Mouse (Mus musculus) midbrain, embryonic 12.5 days (tissue): ENCODE results near the gene Sh3bgrl3. TPM values are rescaled to one million over a fixed set of nuclear protein-coding genes. Genes with fewer than 3 reads are reported as not detected.

Experiments used
- ATAC-seq: fragments of 200-750 bp; cut with Nextera tagmentation; 2 replicates; pipeline ENCODE4 v1.8.0; 2017; ENCODE audit warnings: low read depth, moderate TSS enrichment, moderate library complexity; ENCODE audit not compliant: low FRiP score
- H3K27ac ChIP-seq: fragments of 300-500 bp; sonication (generic); replicated peaks from 2 replicates; pipeline ENCODE4 v1.5.1; 2016; ENCODE audit warnings: mild to moderate bottlenecking
- H3K27me3 ChIP-seq: fragments of 300-500 bp; sonication (generic); 2 replicates; pipeline ENCODE4 v1.6.1; 2016; ENCODE audit warnings: mild to moderate bottlenecking
- H3K36me3 ChIP-seq: fragments of 300-500 bp; sonication (generic); 2 replicates; pipeline ENCODE4 v1.6.1; 2016
- H3K4me1 ChIP-seq: fragments of 300-500 bp; sonication (generic); 2 replicates; pipeline ENCODE4 v1.6.1; 2016
- H3K4me2 ChIP-seq: fragments of 300-500 bp; sonication (generic); replicated peaks from 2 replicates; pipeline ENCODE4 v1.6.1; 2016; ENCODE audit warnings: mild to moderate bottlenecking, moderate library complexity
- H3K4me3 ChIP-seq: fragments of 300-500 bp; sonication (generic); 2 replicates; pipeline ENCODE4 v1.5.1; 2016; ENCODE audit warnings: mild to moderate bottlenecking
- H3K9ac ChIP-seq: fragments of 300-500 bp; sonication (generic); replicated peaks from 2 replicates; pipeline ENCODE4 v1.6.1; 2016; ENCODE audit warnings: mild to moderate bottlenecking, moderate library complexity
- H3K9me3 ChIP-seq: fragments of 300-500 bp; sonication (generic); 2 replicates; pipeline ENCODE4 v1.6.1; 2016; ENCODE audit warnings: mild to moderate bottlenecking
- WGBS: fragments of 180-500 bp; shearing (Covaris S2); methylation state at CpG from one replicate; pipeline ENCODE4 v1.1.7; 2016; 5-methylcytosine and 5-hydroxymethylcytosine counted together
- polyA plus RNA-seq: library from polyadenylated mRNA; unstranded; fragments of >200 nt; fragmentation: Nextera tagmentation; extraction: Ambion mirVana; gene quantifications from 2 replicates; pipeline ENCODE4 v1.2.1, GENCODE M21; 2016

Gene Sh3bgrl3
- polyA plus RNA-seq, 1 experiment from 2014 or later = 307 TPM

DNA sequence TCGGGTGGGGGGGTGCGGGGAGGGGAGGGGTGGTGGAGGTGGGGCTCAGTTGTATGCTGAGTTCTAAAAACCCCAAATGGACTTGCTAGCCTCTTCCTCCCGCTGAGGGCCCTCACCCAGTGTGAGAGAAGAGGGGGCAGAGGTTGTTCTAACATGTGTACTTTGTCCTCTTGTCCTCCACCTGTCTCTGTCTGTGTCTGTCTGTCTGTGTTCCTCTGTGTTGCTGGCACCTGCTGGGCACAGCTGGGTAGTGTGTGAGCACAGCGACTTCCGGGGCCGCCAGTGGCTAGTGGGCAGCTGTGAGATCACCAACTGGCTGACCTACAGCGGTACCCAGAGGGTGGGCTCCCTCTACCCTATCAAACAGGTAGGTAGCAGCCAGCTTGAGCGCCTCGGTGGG, 39.6 kb downstream of the Sh3bgrl3 start:
- H3K4me2 ChIP-seq = no peak overlapping the region

DNA sequence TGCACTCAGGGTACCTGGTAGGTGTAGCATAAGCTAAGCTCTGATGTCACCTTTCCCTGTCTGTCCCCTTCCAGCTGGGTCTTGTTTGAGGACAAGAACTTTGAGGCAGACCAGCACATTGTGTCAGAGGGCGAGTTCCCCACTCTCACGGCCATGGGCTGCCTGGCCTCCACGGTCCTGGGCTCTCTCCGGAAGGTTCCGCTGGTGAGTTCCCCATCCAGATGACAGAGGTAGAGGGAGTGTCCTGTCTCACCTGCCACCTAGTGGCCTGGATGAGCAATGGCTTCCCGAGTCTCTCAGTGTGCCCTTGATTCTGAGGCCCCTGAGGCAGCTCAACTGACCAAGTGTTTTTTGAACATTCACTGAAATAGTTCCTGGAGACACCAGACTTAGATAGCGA, 41.2 kb downstream of the Sh3bgrl3 start:
- peaks cover 3% of the 10 kb centered on the region; the same call in 1 of the 2 replicates for H3K4me1 ChIP-seq
- peaks cover 7% of the 10 kb centered on the region for H3K27me3 ChIP-seq
- H3K9ac ChIP-seq = no peak overlapping the region
- WGBS = 48% methylated on average over 7 of the region's 7 CpGs
- no peaks in the 10 kb centered on the region for H3K9me3 ChIP-seq
- no peak overlapping the region for H3K4me3 ChIP-seq
- H3K4me2 ChIP-seq = peak overlapping the region; percentile 4; the same call in 1 of the 2 replicates
- no peaks in the 10 kb centered on the region for H3K36me3 ChIP-seq
- H3K27ac ChIP-seq = no peak overlapping the region
- no peak for ATAC-seq

More for the DNA sequence above, 39.6 kb downstream of the Sh3bgrl3 start:
- Histone ChIP-seq H3K27me3 (no peaks in the 10 kb centered on the region), H3K4me1 (no peaks in the 10 kb centered on the region), H3K27ac (no peak overlapping the region), H3K9ac (no peak overlapping the region), H3K9me3 (no peaks in the 10 kb centered on the region), H3K36me3 (no peaks in the 10 kb centered on the region), H3K4me3 (no peak overlapping the region)
- 87% methylated on average over 9 of the region's 9 CpGs for WGBS
- ATAC-seq = no peak

DNA sequence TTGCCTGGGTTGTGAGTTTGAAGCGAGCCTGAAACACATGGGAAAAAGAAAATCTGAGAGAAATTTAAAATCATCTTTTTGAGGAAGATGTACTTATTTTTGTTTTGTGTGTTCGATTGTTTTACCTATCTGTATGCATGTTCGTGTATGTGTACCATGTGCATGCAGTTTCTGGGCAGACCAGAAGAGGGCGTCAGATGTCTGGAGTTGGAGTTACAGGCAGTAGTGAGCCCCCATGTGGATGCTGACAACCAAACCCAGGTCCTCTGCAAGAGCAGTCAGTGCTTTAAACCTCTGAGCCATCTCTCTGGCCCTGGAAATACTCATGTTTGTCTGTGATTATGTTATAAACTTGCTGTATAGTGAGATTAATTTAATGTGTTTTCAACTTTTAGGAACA, 43.6 kb downstream of the Sh3bgrl3 start:
- H3K36me3 ChIP-seq = no peaks in the 10 kb centered on the region
- 90% methylated on average over 4 of the region's 4 CpGs for WGBS
- H3K4me3 ChIP-seq = no peak overlapping the region
- no peak overlapping the region for H3K9ac ChIP-seq
- H3K27ac ChIP-seq = no peak overlapping the region
- peaks cover 31% of the 10 kb centered on the region for H3K27me3 ChIP-seq
- ATAC-seq = no peak
- H3K9me3 ChIP-seq = no peaks in the 10 kb centered on the region
- no peak overlapping the region for H3K4me2 ChIP-seq
- H3K4me1 ChIP-seq = peaks cover 14% of the 10 kb centered on the region

DNA sequence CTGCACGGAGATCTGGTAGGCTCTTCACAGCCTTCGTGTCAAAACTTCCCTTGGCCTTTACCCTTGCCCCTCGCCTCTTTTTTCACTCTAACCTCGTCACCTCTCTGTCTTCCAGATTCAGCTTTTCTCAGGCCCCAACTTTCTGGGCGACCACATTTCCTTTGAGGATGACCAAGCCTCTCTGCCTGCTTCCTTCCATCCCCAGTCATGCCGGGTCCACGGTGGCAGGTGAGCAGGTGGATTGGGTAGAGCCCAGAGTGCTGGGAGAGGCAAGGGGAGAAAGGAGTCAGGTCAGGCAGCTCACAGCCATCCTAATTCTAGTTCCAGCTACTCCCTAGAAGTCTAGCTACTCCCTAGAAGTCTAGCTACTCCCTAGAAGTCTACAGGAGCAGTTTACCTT, 46.1 kb downstream of the Sh3bgrl3 start:
- Histone ChIP-seq H3K4me2 (peak overlapping the region; percentile 78), H3K27me3 (peaks cover 34% of the 10 kb centered on the region), H3K9ac (no peak overlapping the region), H3K4me1 (peaks cover 14% of the 10 kb centered on the region), H3K36me3 (no peaks in the 10 kb centered on the region), H3K9me3 (no peaks in the 10 kb centered on the region), H3K4me3 (peak overlapping the region; percentile 40; the same call in 1 of the 2 replicates), H3K27ac (no peak overlapping the region)
- WGBS = 11% methylated on average over 7 of the region's 7 CpGs
- ATAC-seq = no peak

GRCm38 (mm10) chr4:134081730-134082386, 46.7 kb downstream of the Sh3bgrl3 start:
- H3K4me2 ChIP-seq = peak overlapping the region; percentile 78
- ATAC-seq = peak; percentile 52
- H3K36me3 ChIP-seq = no peaks in the 10 kb centered on the region
- peak overlapping the region; percentile 7; the same call in 1 of the 2 replicates for H3K9ac ChIP-seq
- H3K27me3 ChIP-seq = peaks cover 34% of the 10 kb centered on the region
- WGBS = under 1% methylated on average over 39 of the region's 41 CpGs
- H3K4me1 ChIP-seq = peaks cover 14% of the 10 kb centered on the region
- no peak overlapping the region for H3K27ac ChIP-seq
- H3K4me3 ChIP-seq = peak overlapping the region; percentile 40
- no peaks in the 10 kb centered on the region for H3K9me3 ChIP-seq

DNA sequence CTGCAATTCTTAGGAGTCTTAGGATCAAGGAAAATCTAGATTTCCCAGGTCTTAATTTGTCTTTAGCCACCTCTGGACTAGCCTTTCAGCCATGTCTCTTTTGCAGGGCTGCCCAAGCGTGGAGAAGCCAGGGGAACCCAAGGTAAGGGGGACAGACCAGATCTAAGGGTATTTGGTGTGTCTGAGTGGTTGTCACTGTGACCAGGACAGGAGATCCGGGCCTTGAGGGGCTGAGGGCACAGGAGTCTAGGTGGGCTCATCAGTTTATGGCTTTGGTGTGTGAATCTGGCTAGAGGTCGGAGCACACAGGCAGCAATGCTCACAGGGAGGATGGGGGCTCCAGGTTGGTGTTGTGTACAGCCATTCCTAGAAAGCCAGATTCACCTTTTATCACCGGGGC, 47.9 kb downstream of the Sh3bgrl3 start:
- Histone ChIP-seq H3K4me2 (no peak overlapping the region), H3K4me3 (no peak overlapping the region), H3K4me1 (peaks cover 14% of the 10 kb centered on the region), H3K9ac (no peak overlapping the region), H3K27me3 (peaks cover 34% of the 10 kb centered on the region), H3K9me3 (no peaks in the 10 kb centered on the region), H3K27ac (no peak overlapping the region), H3K36me3 (no peaks in the 10 kb centered on the region)
- ATAC-seq = no peak
- 84% methylated on average over 4 of the region's 4 CpGs for WGBS

DNA sequence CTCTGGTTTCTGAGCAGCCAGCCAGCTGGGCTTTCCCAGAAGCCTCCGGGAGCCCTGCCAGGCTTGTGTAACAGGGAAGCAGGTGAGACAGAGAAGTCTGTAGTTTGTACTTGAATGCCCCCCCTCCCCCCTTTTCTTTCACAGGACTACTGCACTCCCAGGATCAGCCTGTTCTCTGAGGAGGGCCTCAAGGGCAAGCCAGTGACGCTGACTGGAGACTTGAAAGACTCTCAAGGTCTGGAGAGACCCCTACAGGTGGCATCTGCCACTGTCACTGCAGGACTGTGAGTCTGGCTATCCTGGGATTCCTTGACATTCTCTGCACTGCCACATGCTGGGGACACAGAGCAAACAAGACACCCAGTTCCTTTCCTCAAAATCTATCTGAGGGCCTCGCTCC, 49.9 kb downstream of the Sh3bgrl3 start:
- H3K9me3 ChIP-seq = no peaks in the 10 kb centered on the region
- no peak overlapping the region for H3K9ac ChIP-seq
- no peak overlapping the region for H3K4me3 ChIP-seq
- H3K36me3 ChIP-seq = no peaks in the 10 kb centered on the region
- WGBS = 14% methylated on average over 3 of the region's 3 CpGs
- peaks cover 14% of the 10 kb centered on the region for H3K4me1 ChIP-seq
- H3K27me3 ChIP-seq = peaks cover 34% of the 10 kb centered on the region
- no peak for ATAC-seq
- no peak overlapping the region for H3K4me2 ChIP-seq
- H3K27ac ChIP-seq = no peak overlapping the region

Other genes with a start within 250 kb of the Sh3bgrl3 start
- gene Rps6ka1, start 241.0 kb downstream of the Sh3bgrl3 start, polyA plus RNA-seq = 23.6 and 26.6 TPM in 2 replicates
- gene Hmgn2, start 160.1 kb downstream of the Sh3bgrl3 start, polyA plus RNA-seq = 3,003 and 3,059 TPM in 2 replicates
- 36.8 and 43.9 TPM in 2 replicates for gene Dhdds, start 127.9 kb downstream of the Sh3bgrl3 start, polyA plus RNA-seq
- 3.3 and 3.4 TPM in 2 replicates for gene Lin28a, start 109.9 kb downstream of the Sh3bgrl3 start, polyA plus RNA-seq
- not detected in 2 replicates for gene Zfp683, start 75.0 kb downstream of the Sh3bgrl3 start, polyA plus RNA-seq
- 1.2 and 1.7 TPM in 2 replicates for gene Crybg2, start 68.0 kb downstream of the Sh3bgrl3 start, polyA plus RNA-seq
- 2.0 and 5.5 TPM in 2 replicates for gene Cd52, start 33.7 kb downstream of the Sh3bgrl3 start, polyA plus RNA-seq
- gene Ubxn11, start 26.2 kb downstream of the Sh3bgrl3 start, polyA plus RNA-seq = 6.6 and 6.7 TPM in 2 replicates
- 26.7 and 29.8 TPM in 2 replicates for gene Cep85, start 58.3 kb upstream of the Sh3bgrl3 start, polyA plus RNA-seq
- not detected in 2 replicates for gene Gm7534, start 74.2 kb upstream of the Sh3bgrl3 start, polyA plus RNA-seq
- not detected in 2 replicates for gene Catsper4, start 98.6 kb upstream of the Sh3bgrl3 start, polyA plus RNA-seq
- 0.26 and 0.46 TPM in 2 replicates for gene Cnksr1, start 109.6 kb upstream of the Sh3bgrl3 start, polyA plus RNA-seq
- 0.23 and 0.76 TPM in 2 replicates for gene E130218I03Rik, start 114.9 kb upstream of the Sh3bgrl3 start, polyA plus RNA-seq
- 17.7 and 19.6 TPM in 2 replicates for gene Zfp593, start 116.8 kb upstream of the Sh3bgrl3 start, polyA plus RNA-seq
- gene Gm30191, start 118.1 kb upstream of the Sh3bgrl3 start, polyA plus RNA-seq = not detected in 2 replicates
- 5.7 and 6.0 TPM in 2 replicates for gene Grrp1, start 125.3 kb upstream of the Sh3bgrl3 start, polyA plus RNA-seq
- gene Pdik1l, start 159.1 kb upstream of the Sh3bgrl3 start, polyA plus RNA-seq = 32.6 and 33.3 TPM in 2 replicates
- 0.24 and 0.28 TPM in 2 replicates for gene Trim63, start 186.3 kb upstream of the Sh3bgrl3 start, polyA plus RNA-seq
- gene Slc30a2, start 214.4 kb upstream of the Sh3bgrl3 start, polyA plus RNA-seq = 0.08 TPM in 1 of 2 replicates, not detected in the other